Mouse (Mus musculus): ENCODE results near the gene Zfp91. TPM values are rescaled to one million over a fixed set of nuclear protein-coding genes. Genes with fewer than 3 reads are reported as not detected.

Gene Zfp91
- total RNA-seq (2021): 10 to 100 TPM; 96.1 to 96.3 TPM

- DNase-seq: peak; percentile 97
Measured at GRCm38 (mm10) chr19:12795511-12796327, at the start of gene Zfp91, which contains the start of gene Lpxn. Gene Zfp91, minus strand, starts transcription at chr19:12796126. Gene Lpxn, plus strand, starts transcription at chr19:12796193.

- DNase-seq: no peak
Measured at GRCm38 (mm10) chr19:12838507-12838906, 42.6 kb upstream of the Zfp91 start.

- no peak for DNase-seq
Measured at GRCm38 (mm10) chr19:12833625-12834024, 37.7 kb upstream of the Zfp91 start.

GRCm38 (mm10) chr19:12831559-12831958 lies 35.6 kb upstream of the Zfp91 start:
- DNase-seq: no peak

GRCm38 (mm10) chr19:12830823-12831430 lies 35.0 kb upstream of the Zfp91 start:
- no peak for DNase-seq

- DNase-seq: no peak
Measured at GRCm38 (mm10) chr19:12824549-12824948, 28.6 kb upstream of the Zfp91 start.

GRCm38 (mm10) chr19:12820383-12820782 lies 24.5 kb upstream of the Zfp91 start:
- DNase-seq: no peak

- DNase-seq: no peak
Measured at GRCm38 (mm10) chr19:12818507-12818906, 22.6 kb upstream of the Zfp91 start.

- no peak for DNase-seq
Measured at GRCm38 (mm10) chr19:12813883-12814282, 18.0 kb upstream of the Zfp91 start.

GRCm38 (mm10) chr19:12812644-12813364 lies 16.9 kb upstream of the Zfp91 start:
- DNase-seq: no peak

GRCm38 (mm10) chr19:12806214-12806613 lies 10.3 kb upstream of the Zfp91 start:
- no peak for DNase-seq

- no peak for DNase-seq
Measured at GRCm38 (mm10) chr19:12805730-12806129, 9.8 kb upstream of the Zfp91 start.

GRCm38 (mm10) chr19:12804237-12804636 lies 8.3 kb upstream of the Zfp91 start:
- DNase-seq: no peak

GRCm38 (mm10) chr19:12802830-12803229 lies 6.9 kb upstream of the Zfp91 start:
- no peak for DNase-seq

- no peak for DNase-seq
Measured at GRCm38 (mm10) chr19:12801046-12801445, 5.1 kb upstream of the Zfp91 start.

- DNase-seq: no peak
Measured at GRCm38 (mm10) chr19:12800621-12801020, 4.7 kb upstream of the Zfp91 start.

GRCm38 (mm10) chr19:12799081-12799480 lies 3.2 kb upstream of the Zfp91 start:
- no peak for DNase-seq

- no peak for DNase-seq
Measured at GRCm38 (mm10) chr19:12798404-12798803, 2.5 kb upstream of the Zfp91 start.

- no peak for DNase-seq
Measured at GRCm38 (mm10) chr19:12797071-12797470, 1.1 kb upstream of the Zfp91 start.

GRCm38 (mm10) chr19:12796328-12796931 lies 504 bp upstream of the Zfp91 start:
- DNase-seq: peak in 1 of 2 experiments; percentile 60

- no peak for DNase-seq
Measured at GRCm38 (mm10) chr19:12795110-12795509, 816 bp downstream of the Zfp91 start.

Measured in layer of hippocampus, postnatal 36 days (tissue).